Mouse (Mus musculus): ENCODE results near the gene Lfng. TPM values are rescaled to one million over a fixed set of nuclear protein-coding genes. Genes with fewer than 3 reads are reported as not detected.

Gene Lfng
- total RNA-seq, 2 experiments from 2014 or later = 23.9 to 24.8 TPM

- no peak for DNase-seq (ENCODE audit: low spot score in 2 of 2)
- no peak for TF ChIP-seq CTCF (conservative IDR thresholded peaks at IDR 0.05)
- H3K27ac ChIP-seq = peak overlapping the region; percentile 90; the same call in 1 of the 2 replicates
- H3K4me3 ChIP-seq = no peak overlapping the region
Observed at GRCm38 (mm10) chr5:140612191-140612590, 5.1 kb downstream of the Lfng start.

DNA sequence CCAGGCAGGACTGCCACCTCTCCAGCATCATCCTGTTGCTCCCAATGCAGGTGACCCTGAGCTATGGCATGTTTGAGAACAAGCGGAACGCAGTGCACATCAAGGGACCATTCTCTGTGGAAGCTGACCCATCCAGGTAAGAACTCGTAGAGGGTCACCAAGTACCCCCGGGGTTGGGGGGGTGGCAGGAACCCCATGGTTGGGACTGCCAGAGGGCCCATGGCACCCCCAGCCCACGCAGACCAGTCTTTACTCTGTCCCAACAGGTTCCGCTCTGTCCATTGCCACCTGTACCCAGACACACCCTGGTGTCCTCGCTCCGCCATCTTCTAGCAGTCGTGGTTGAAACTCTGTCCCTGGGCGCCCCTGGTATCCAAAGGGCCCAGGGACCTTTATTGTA, 7.0 kb downstream of the Lfng start:
- Histone ChIP-seq H3K4me3 (no peak overlapping the region), H3K27ac (no peak overlapping the region)
- TF ChIP-seq CTCF (conservative IDR thresholded peaks at IDR 0.05) = no peak
- DNase-seq (ENCODE audit: low spot score in 2 of 2) = no peak

DNA sequence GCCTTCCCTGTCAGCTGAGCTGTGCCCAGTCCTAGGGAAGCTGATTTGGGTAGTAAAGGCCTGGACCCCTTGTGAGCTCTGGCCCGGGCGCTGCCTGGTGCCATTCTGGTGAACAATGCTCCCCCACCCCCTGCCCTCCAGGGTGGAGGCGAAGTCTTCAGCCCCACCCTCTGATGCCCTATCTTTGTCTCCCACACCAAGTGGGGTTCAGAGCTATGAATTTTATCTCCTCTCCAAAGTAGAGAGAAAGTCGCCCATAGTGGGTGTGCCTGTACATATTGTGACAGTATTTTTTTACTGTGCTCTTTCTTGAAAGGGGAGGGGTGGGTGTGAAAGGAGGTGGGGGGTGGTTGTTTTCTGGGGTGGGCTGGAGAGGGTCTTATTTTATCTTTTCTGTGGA, 7.7 kb downstream of the Lfng start:
- no peak for DNase-seq (ENCODE audit: low spot score in 2 of 2)
- H3K4me3 ChIP-seq = no peak overlapping the region
- H3K27ac ChIP-seq = no peak overlapping the region
- TF ChIP-seq CTCF (conservative IDR thresholded peaks at IDR 0.05) = no peak

GRCm38 (mm10) chr5:140615321-140616109, 8.4 kb downstream of the Lfng start:
- DNase-seq (ENCODE audit: low spot score in 2 of 2) = no peak
- no peak for TF ChIP-seq CTCF (conservative IDR thresholded peaks at IDR 0.05)
- Histone ChIP-seq H3K4me3 (no peak overlapping the region), H3K27ac (no peak overlapping the region; the same call in 1 of the 2 replicates)

DNA sequence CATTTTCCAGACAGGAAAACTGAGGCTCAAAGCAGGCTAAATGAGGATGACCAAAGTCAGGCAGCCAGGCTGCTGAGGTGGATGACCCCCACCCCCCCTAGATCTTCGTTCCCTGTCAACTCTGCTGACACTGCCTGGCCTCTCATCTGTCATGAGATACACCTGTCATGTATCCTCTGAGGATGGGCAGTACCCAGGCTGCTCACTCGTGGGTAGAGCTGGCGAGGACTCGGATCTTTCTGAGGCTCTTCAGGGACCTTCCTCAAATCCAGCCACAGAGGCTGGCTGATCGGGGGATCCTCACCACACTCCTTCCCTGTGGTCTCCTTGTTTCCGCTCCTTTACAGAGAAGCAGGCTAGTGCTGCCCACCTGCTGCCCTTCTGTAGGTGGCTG, 9.0 kb downstream of the Lfng start:
- Histone ChIP-seq H3K27ac (no peak overlapping the region; the same call in 1 of the 2 replicates), H3K4me3 (no peak overlapping the region)
- DNase-seq (ENCODE audit: low spot score in 2 of 2) = no peak
- no peak for TF ChIP-seq CTCF (conservative IDR thresholded peaks at IDR 0.05)

DNA sequence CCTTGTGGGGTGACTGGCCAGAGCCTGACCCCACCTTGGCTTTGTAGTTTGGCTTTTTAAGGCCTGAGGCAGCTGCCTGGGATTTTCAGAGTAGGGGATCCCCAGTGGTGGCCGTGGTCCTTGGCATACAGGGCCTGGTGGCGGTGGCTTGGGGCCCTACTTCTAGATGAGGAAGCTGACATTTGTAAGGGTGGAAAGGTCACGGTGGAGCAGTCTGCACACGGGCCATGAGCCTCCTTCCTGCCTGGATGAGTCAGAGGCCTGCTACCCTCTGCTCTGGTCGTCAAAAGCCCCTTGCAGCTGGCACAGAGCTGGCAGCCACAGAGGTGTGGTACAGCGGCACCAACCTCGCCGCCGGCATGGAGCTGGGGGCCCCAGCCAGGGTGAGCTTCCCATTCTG, 9.6 kb downstream of the Lfng start:
- peak overlapping the region; percentile 18; the same call in 1 of the 2 replicates for H3K27ac ChIP-seq
- no peak for TF ChIP-seq CTCF (conservative IDR thresholded peaks at IDR 0.05)
- no peak overlapping the region for H3K4me3 ChIP-seq
- DNase-seq (ENCODE audit: low spot score in 2 of 2) = no peak

DNA sequence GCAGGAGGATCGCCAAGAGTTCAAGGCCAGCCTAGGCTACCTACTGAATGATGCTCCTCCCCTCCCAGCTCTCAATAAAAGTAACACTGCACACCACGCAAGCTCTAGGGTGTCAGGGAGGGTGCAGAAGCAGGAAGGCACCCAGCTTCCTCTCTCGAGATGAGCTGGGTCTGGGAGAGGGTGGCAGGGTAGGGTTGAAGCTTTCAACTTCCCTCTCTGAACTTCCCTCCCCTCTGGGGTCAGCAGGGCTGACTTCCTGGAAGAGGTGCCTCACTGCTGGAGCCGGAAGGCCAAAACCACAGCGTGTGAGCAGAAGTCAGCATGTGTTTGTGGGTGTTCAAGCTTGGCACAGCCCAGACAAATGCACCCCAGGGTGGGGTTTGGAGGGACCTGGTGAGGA, 10.6 kb downstream of the Lfng start:
- no peak for TF ChIP-seq CTCF (conservative IDR thresholded peaks at IDR 0.05)
- peak overlapping the region; percentile 21; the same call in 1 of the 2 replicates for H3K27ac ChIP-seq
- no peak overlapping the region for H3K4me3 ChIP-seq
- no peak for DNase-seq (ENCODE audit: low spot score in 2 of 2)

DNA sequence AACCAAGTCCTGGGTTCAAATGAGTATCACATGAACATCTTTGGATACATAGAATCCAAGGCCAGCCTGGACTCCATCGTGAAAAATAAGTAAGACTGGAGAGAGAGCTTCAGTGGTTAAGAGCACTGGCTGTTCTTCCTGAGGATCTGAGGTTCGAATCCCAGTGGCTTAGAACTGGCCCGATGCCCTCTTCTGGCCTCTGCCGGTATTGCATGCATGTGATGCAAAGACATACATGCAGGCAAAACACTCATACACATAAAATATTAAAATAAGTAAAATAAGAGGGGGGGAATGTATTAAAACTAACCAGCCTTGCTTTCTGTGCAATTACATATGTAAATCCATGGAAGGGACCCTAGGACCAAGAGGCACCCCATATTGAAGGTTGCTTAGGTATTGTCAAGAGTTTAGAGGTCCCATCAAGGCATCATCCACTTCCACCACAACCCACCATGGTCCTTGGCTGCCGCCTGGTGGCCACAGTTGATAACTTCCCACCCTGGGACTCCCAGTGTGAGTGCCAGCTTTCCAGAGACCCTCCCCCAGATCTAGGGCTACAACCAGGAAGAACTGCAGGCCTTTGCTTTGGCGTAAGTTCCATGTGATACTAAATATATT, 12.1 kb downstream of the Lfng start:
- Histone ChIP-seq H3K4me3 (no peak overlapping the region), H3K27ac (peak overlapping the region; percentile 48; the same call in 1 of the 2 replicates)
- peak; percentile 85 for TF ChIP-seq CTCF (conservative IDR thresholded peaks at IDR 0.05)
- peak; percentile 76 to 79 for DNase-seq (ENCODE audit: low spot score in 2 of 2)

- H3K4me3 ChIP-seq = no peak overlapping the region
- no peak for DNase-seq (ENCODE audit: low spot score in 2 of 2)
- peak overlapping the region; percentile 48; the same call in 1 of the 2 replicates for H3K27ac ChIP-seq
- TF ChIP-seq CTCF (conservative IDR thresholded peaks at IDR 0.05) = no peak
Observed at GRCm38 (mm10) chr5:140619895-140620736, 13.0 kb downstream of the Lfng start.

DNA sequence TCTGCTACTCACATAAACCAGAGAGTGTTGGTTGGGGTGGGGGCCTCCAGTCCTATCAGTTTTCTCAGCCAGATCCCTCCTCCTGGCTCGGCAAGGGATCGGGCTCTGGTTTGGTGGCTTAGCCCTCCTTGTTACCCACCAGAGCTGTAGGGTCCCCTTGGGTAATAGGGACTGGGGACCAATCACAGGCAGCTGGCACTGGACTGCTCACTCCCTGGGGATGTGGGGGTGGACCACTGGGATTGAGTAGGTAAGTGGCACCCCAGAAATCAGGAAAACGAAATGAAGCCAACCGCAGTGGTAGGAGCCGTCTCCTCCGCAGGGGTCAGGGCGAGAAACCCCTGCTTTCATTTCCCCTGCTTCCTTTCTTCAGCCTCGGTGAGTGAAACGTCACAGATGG, 14.0 kb downstream of the Lfng start:
- DNase-seq (ENCODE audit: low spot score in 2 of 2) = no peak
- H3K27ac ChIP-seq = peak overlapping the region; percentile 21
- no peak for TF ChIP-seq CTCF (conservative IDR thresholded peaks at IDR 0.05)
- no peak overlapping the region for H3K4me3 ChIP-seq

DNA sequence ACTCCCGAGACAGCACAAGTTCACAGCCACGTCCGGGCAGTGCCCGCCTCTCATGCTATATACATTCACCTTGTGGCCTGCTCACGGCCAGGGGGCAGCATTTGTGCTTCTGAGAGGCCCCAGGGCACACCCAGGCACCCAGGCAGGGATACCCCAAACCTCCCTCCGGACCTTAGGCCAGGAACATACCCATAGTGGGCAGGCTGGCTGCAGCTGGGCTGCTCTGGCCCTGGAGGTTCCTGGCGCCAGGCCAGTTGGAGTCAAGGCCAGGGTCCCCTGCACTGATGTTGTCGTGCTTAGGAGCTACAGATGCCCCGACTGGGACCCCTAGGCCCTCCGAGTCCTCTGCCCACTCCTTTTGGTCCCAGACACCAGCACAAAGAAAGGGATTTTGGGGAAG, 14.4 kb downstream of the Lfng start:
- no peak for DNase-seq (ENCODE audit: low spot score in 2 of 2)
- TF ChIP-seq CTCF (conservative IDR thresholded peaks at IDR 0.05) = peak; percentile 20
- H3K4me3 ChIP-seq = no peak overlapping the region
- H3K27ac ChIP-seq = peak overlapping the region; percentile 21

DNA sequence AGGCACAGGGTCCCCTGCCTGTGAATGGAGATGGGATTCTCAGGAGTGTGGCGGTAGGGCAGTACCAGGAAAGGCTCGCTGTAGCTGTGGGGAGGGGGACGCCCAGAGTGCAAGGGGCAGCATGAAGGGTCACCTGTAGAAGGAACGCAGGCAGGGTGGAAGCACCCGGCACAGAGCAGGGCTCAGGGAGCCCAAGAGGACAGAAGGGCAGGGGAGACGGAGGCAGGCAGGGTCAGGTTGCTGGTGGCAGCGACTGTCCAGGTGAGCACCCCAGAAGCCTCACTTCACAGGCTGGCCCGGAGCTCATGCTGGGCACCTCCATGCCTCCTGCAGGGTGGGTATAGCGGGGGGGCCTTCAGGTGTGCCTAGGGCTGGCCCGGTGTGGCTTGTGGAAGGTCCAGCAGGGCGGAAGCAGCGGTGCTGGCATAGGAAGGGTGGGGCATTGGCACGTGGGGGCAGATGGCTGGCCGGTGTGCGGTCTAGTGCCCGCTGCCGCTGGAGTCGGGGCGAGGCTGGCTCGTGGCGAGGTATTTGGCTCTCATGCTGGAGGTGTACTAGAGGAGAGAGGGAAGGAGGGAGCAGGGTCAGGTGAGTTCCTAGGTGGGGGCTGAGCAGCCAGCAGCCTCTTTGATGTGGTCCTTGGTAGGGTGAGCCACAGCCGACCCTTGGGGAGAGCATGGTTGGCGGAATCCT, 16.0 kb downstream of the Lfng start:
- TF ChIP-seq CTCF (conservative IDR thresholded peaks at IDR 0.05) = no peak
- H3K27ac ChIP-seq = no peak overlapping the region
- H3K4me3 ChIP-seq = no peak overlapping the region
- no peak for DNase-seq (ENCODE audit: low spot score in 2 of 2)
